Mouse (Mus musculus): ENCODE measurements around the gene Pex6.

The Pex6 gene

GRCm38 (mm10) chr17:46701489-46701888, 9.8 kb upstream of the Pex6 start:
- DNase-seq (ENCODE audit: low spot score in 2 of 2), result no peak

GRCm38 (mm10) chr17:46702100-46702499, 9.2 kb upstream of the Pex6 start:
- DNase-seq (ENCODE audit: low spot score in 2 of 2), result no peak

GRCm38 (mm10) chr17:46702506-46702905, 8.8 kb upstream of the Pex6 start:
- no peak for DNase-seq (ENCODE audit: low spot score in 2 of 2)

- DNase-seq (ENCODE audit: low spot score in 2 of 2), result no peak
Observed at GRCm38 (mm10) chr17:46703971-46704886, 7.0 kb upstream of the Pex6 start.

- DNase-seq (ENCODE audit: low spot score in 2 of 2), result peak; percentile 95
Observed at GRCm38 (mm10) chr17:46704887-46705835, 6.1 kb upstream of the Pex6 start, which contains the start of gene Ppp2r5d. TSS of gene Ppp2r5d (minus strand) at chr17:46705111.

GRCm38 (mm10) chr17:46706375-46707089, 4.7 kb upstream of the Pex6 start:
- no peak for DNase-seq (ENCODE audit: low spot score in 2 of 2)

- peak; percentile 61 to 83 for DNase-seq (ENCODE audit: low spot score in 2 of 2)
Observed at GRCm38 (mm10) chr17:46711612-46712271, 479 bp downstream of the Pex6 start.

- DNase-seq (ENCODE audit: low spot score in 2 of 2), result no peak
Observed at GRCm38 (mm10) chr17:46712442-46712841, 1.2 kb downstream of the Pex6 start.

- no peak for DNase-seq (ENCODE audit: low spot score in 2 of 2)
Observed at GRCm38 (mm10) chr17:46713849-46714248, 2.6 kb downstream of the Pex6 start.

- DNase-seq (ENCODE audit: low spot score in 2 of 2), result no peak
Observed at GRCm38 (mm10) chr17:46714756-46715481, 3.7 kb downstream of the Pex6 start.

GRCm38 (mm10) chr17:46721077-46721476, 9.8 kb downstream of the Pex6 start:
- no peak for DNase-seq (ENCODE audit: low spot score in 2 of 2)

- DNase-seq (ENCODE audit: low spot score in 2 of 2), result no peak
Observed at GRCm38 (mm10) chr17:46724477-46725084, 13.3 kb downstream of the Pex6 start.

GRCm38 (mm10) chr17:46725273-46725672, 14.0 kb downstream of the Pex6 start:
- DNase-seq (ENCODE audit: low spot score in 2 of 2), result no peak

GRCm38 (mm10) chr17:46725731-46726645, 14.7 kb downstream of the Pex6 start:
- no peak for DNase-seq (ENCODE audit: low spot score in 2 of 2)

- DNase-seq (ENCODE audit: low spot score in 2 of 2), result no peak
Observed at GRCm38 (mm10) chr17:46727271-46727670, 16.0 kb downstream of the Pex6 start.

GRCm38 (mm10) chr17:46728021-46728420, 16.8 kb downstream of the Pex6 start:
- DNase-seq (ENCODE audit: low spot score in 2 of 2), result no peak

- no peak for DNase-seq (ENCODE audit: low spot score in 2 of 2)
Observed at GRCm38 (mm10) chr17:46728496-46728895, 17.2 kb downstream of the Pex6 start.

- DNase-seq (ENCODE audit: low spot score in 2 of 2), result no peak
Observed at GRCm38 (mm10) chr17:46728904-46729318, 17.6 kb downstream of the Pex6 start, which contains the start of gene Gnmt. TSS of gene Gnmt (minus strand) at chr17:46729168.

- DNase-seq (ENCODE audit: low spot score in 2 of 2), result no peak
Observed at GRCm38 (mm10) chr17:46734055-46734454, 22.8 kb downstream of the Pex6 start.

Data from spleen, postnatal 4 days (tissue).